Mouse (Mus musculus): ENCODE measurements at regions not wholly inside any gene's neighbourhood (a gene's known extent, or its start where the extent isn't known, plus 50 kb on each side); places are given as distances from the start of the nearest gene placed in this dataset.

GRCm38 (mm10) chr14:99509696-99510536, 211.4 kb downstream of the Klf5 start:
- Histone ChIP-seq H3K4me3 (ENCODE audit: insufficient read depth, low read length) (no peak overlapping the region), H3K4me1 (ENCODE audit: control insufficient read depth, insufficient read depth, low read length) (no peaks in the 10 kb centered on the region), H3K27ac (ENCODE audit: insufficient read depth, low read length) (no peak overlapping the region)
- TF ChIP-seq POLR2A (IDR thresholded peaks at IDR 0.05; ENCODE audit: extremely low read depth, insufficient read depth, low read length) = no peak
- TF ChIP-seq CTCF (IDR thresholded peaks at IDR 0.05; ENCODE audit: extremely low read depth, insufficient read depth, low read length) = no peak

GRCm38 (mm10) chr14:99515474-99515873, 217.0 kb downstream of the Klf5 start:
- Histone ChIP-seq H3K4me3 (ENCODE audit: insufficient read depth, low read length) (no peak overlapping the region), H3K4me1 (ENCODE audit: control insufficient read depth, insufficient read depth, low read length) (no peaks in the 10 kb centered on the region), H3K27ac (ENCODE audit: insufficient read depth, low read length) (no peak overlapping the region)
- TF ChIP-seq POLR2A (IDR thresholded peaks at IDR 0.05; ENCODE audit: extremely low read depth, insufficient read depth, low read length) = no peak
- TF ChIP-seq CTCF (IDR thresholded peaks at IDR 0.05; ENCODE audit: extremely low read depth, insufficient read depth, low read length) = no peak

GRCm38 (mm10) chr14:99516703-99517102, 218.2 kb downstream of the Klf5 start:
- H3K4me3 ChIP-seq (ENCODE audit: insufficient read depth, low read length) = no peak overlapping the region
- no peaks in the 10 kb centered on the region for H3K4me1 ChIP-seq (ENCODE audit: control insufficient read depth, insufficient read depth, low read length)
- no peak for TF ChIP-seq POLR2A (IDR thresholded peaks at IDR 0.05; ENCODE audit: extremely low read depth, insufficient read depth, low read length)
- no peak for TF ChIP-seq CTCF (IDR thresholded peaks at IDR 0.05; ENCODE audit: extremely low read depth, insufficient read depth, low read length)
- no peak overlapping the region for H3K27ac ChIP-seq (ENCODE audit: insufficient read depth, low read length)

GRCm38 (mm10) chr14:99520343-99520742, 221.9 kb downstream of the Klf5 start:
- Histone ChIP-seq H3K4me1 (ENCODE audit: control insufficient read depth, insufficient read depth, low read length) (no peaks in the 10 kb centered on the region), H3K27ac (ENCODE audit: insufficient read depth, low read length) (no peak overlapping the region), H3K4me3 (ENCODE audit: insufficient read depth, low read length) (no peak overlapping the region)
- TF ChIP-seq CTCF (IDR thresholded peaks at IDR 0.05; ENCODE audit: extremely low read depth, insufficient read depth, low read length) (no peak), POLR2A (IDR thresholded peaks at IDR 0.05; ENCODE audit: extremely low read depth, insufficient read depth, low read length) (no peak)

DNA sequence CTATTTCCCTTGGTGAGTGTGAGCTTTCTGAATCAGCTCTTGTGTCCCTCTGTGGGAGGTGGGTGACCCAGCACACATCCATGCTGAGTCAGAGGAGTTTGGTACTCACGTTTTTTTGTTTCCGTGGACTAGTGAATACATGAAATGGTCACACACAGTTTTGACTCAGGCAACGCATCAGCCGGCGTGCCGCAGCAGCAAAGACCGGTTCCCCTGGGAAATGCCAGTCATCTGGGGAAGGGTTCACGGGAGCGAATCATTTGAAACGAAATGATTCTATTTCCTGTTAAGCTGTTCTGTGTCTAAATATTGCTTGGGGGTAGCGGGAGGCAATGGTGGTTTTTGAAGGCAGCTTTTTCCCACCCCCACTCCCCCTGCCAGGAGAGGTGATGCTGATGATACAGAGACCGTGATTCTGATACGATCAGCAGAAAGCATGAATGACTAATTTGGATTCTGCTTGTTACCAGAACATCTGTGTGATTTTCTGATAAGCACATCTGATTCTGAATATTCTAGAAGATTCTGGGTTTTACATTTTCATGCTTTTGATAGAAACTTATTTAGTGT, 223.5 kb downstream of the Klf5 start:
- 0 out of 2 replicates have a peak overlapping the region, but pooled peaks have one; percentile 12 for H3K27ac ChIP-seq (ENCODE audit: insufficient read depth, low read length)
- TF ChIP-seq POLR2A (IDR thresholded peaks at IDR 0.05; ENCODE audit: extremely low read depth, insufficient read depth, low read length) (no peak), CTCF (IDR thresholded peaks at IDR 0.05; ENCODE audit: extremely low read depth, insufficient read depth, low read length) (no peak)
- H3K4me3 ChIP-seq (ENCODE audit: insufficient read depth, low read length) = peak overlapping the region; percentile 23; the same call in 1 of the 2 replicates
- H3K4me1 ChIP-seq (ENCODE audit: control insufficient read depth, insufficient read depth, low read length) = no peaks in the 10 kb centered on the region

DNA sequence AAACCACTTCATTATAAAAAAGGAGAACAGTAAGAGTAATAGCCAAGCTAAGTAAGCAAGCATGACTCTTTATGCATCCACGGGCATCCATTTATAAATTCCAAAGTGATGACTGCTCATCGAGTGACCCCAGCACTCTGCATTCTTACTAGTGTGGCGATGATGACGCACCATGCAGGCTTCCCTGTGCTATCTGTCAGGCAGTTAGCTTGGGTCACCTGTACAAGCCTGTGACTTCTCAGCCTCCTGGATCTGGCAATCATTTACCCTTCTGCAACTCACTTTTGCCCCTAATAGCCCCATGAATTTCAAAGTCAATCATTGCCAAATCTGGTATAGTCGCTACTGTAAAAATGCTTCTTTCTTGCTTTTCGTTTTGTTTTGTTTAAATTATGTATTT, 237.3 kb downstream of the Klf5 start:
- H3K4me1 ChIP-seq (ENCODE audit: control insufficient read depth, insufficient read depth, low read length) = no peaks in the 10 kb centered on the region
- H3K4me3 ChIP-seq (ENCODE audit: insufficient read depth, low read length) = no peak overlapping the region
- no peak for TF ChIP-seq POLR2A (IDR thresholded peaks at IDR 0.05; ENCODE audit: extremely low read depth, insufficient read depth, low read length)
- TF ChIP-seq CTCF (IDR thresholded peaks at IDR 0.05; ENCODE audit: extremely low read depth, insufficient read depth, low read length) = no peak
- no peak overlapping the region for H3K27ac ChIP-seq (ENCODE audit: insufficient read depth, low read length)

- Histone ChIP-seq H3K4me3 (ENCODE audit: insufficient read depth, low read length) (no peak overlapping the region), H3K27ac (ENCODE audit: insufficient read depth, low read length) (no peak overlapping the region), H3K4me1 (ENCODE audit: control insufficient read depth, insufficient read depth, low read length) (no peaks in the 10 kb centered on the region)
- TF ChIP-seq POLR2A (IDR thresholded peaks at IDR 0.05; ENCODE audit: extremely low read depth, insufficient read depth, low read length) = no peak
- TF ChIP-seq CTCF (IDR thresholded peaks at IDR 0.05; ENCODE audit: extremely low read depth, insufficient read depth, low read length) = no peak
Observed at GRCm38 (mm10) chr14:99537286-99537685, 238.8 kb downstream of the Klf5 start.

GRCm38 (mm10) chr14:99541716-99542115, 243.2 kb downstream of the Klf5 start:
- TF ChIP-seq POLR2A (IDR thresholded peaks at IDR 0.05; ENCODE audit: extremely low read depth, insufficient read depth, low read length) = no peak
- no peak for TF ChIP-seq CTCF (IDR thresholded peaks at IDR 0.05; ENCODE audit: extremely low read depth, insufficient read depth, low read length)
- Histone ChIP-seq H3K4me3 (ENCODE audit: insufficient read depth, low read length) (no peak overlapping the region), H3K4me1 (ENCODE audit: control insufficient read depth, insufficient read depth, low read length) (no peaks in the 10 kb centered on the region), H3K27ac (ENCODE audit: insufficient read depth, low read length) (no peak overlapping the region)

- TF ChIP-seq POLR2A (IDR thresholded peaks at IDR 0.05; ENCODE audit: extremely low read depth, insufficient read depth, low read length) (no peak), CTCF (IDR thresholded peaks at IDR 0.05; ENCODE audit: extremely low read depth, insufficient read depth, low read length) (no peak)
- H3K4me1 ChIP-seq (ENCODE audit: control insufficient read depth, insufficient read depth, low read length) = no peaks in the 10 kb centered on the region
- no peak overlapping the region for H3K27ac ChIP-seq (ENCODE audit: insufficient read depth, low read length)
- no peak overlapping the region for H3K4me3 ChIP-seq (ENCODE audit: insufficient read depth, low read length)
Observed at GRCm38 (mm10) chr14:99547931-99548330, 249.4 kb downstream of the Klf5 start.
